Mouse (Mus musculus) macrophage (primary cell): ENCODE results near the gene Dytn. TPM values are rescaled to one million over a fixed set of nuclear protein-coding genes. Genes with fewer than 3 reads are reported as not detected.

ENCODE experiments used
- H3K27ac ChIP-seq: fragments of 350-480 bp; formaldehyde crosslinking; 2 replicates; pipeline ENCODE4 v1.9.0; 2021
- H3K36me3 ChIP-seq: fragments of 350-480 bp; formaldehyde crosslinking; 2 replicates; pipeline ENCODE4 v1.9.0; 2021; ENCODE audit errors: inconsistent target
- H3K4me3 ChIP-seq: fragments of 350-480 bp; formaldehyde crosslinking; 2 replicates; pipeline ENCODE4 v1.9.0; 2021; ENCODE audit errors: inconsistent target
- H3K79me2 ChIP-seq: fragments of 350-480 bp; formaldehyde crosslinking; 2 replicates; pipeline ENCODE4 v1.9.0; 2021; ENCODE audit errors: inconsistent target
- WGBS: methylation state at CpG from one replicate; pipeline ENCODE4 v1.1.7; 2026; ENCODE audit warnings: inconsistent platforms; ENCODE audit not compliant: missing documents; 5-methylcytosine and 5-hydroxymethylcytosine counted together
- polyA plus RNA-seq: library from polyadenylated mRNA; stranded (reverse); fragments of 250-400 nt; gene quantifications from 3 replicates; pipeline ENCODE4 v1.2.4, GENCODE M21; 2018; ENCODE audit warnings: inconsistent platforms
- total RNA-seq, 78 experiments: library from RNA; depleted of rRNA; stranded (reverse); fragments of 250-400 nt; gene quantifications; 1 replicate in 9 of 78; 2 replicates in 24 of 78; 3 replicates in 43 of 78; 4 replicates in 2 of 78; pipeline ENCODE4 v1.2.4; 2018; ENCODE audit warnings: inconsistent platforms in 56 of 78

The Dytn gene
- total RNA-seq (2018; cell fraction: chromatin; rRNA removed): not detected
- not detected for total RNA-seq (2018; cell fraction: cytosol; rRNA removed)
- not detected for total RNA-seq (2018; cell fraction: nucleus; rRNA removed)
- not detected in 3 replicates for polyA plus RNA-seq

GRCm38 (mm10) chr1:63686827-63687226, at the start of gene Dytn:
Dytn (minus strand) TSS chr1:63686927.
- Histone ChIP-seq H3K4me3 (no peak within 1 kb of the TSS), H3K79me2 (no peaks in the 10 kb centered on the region), H3K27ac (no peak within 1 kb of the TSS), H3K36me3 (no peaks in the 10 kb centered on the region)
- WGBS: 92% methylated on average over 4 of the region's 4 CpGs

GRCm38 (mm10) chr1:63730240-63730771, 43.6 kb upstream of the Dytn start, which contains the start of the genes Mdh1b and Fastkd2:
Mdh1b (minus strand) TSS chr1:63730318.
Fastkd2 (plus strand) TSS chr1:63730614.
- Histone ChIP-seq H3K4me3 (peak within 1 kb of the TSS; percentile 92), H3K79me2 (peaks cover 29% of the 10 kb centered on the region; the same call in 1 of the 2 replicates), H3K36me3 (no peaks in the 10 kb centered on the region), H3K27ac (peak within 1 kb of the TSS; percentile 38)
- WGBS: 1% methylated on average over 31 of the region's 31 CpGs

- WGBS: 76% methylated on average over 8 of the region's 8 CpGs
- H3K4me3 ChIP-seq: peak overlapping the region; percentile 92; the same call in 1 of the 2 replicates
- H3K79me2 ChIP-seq: peaks cover 29% of the 10 kb centered on the region; the same call in 1 of the 2 replicates
- no peaks in the 10 kb centered on the region for H3K36me3 ChIP-seq
- no peak overlapping the region for H3K27ac ChIP-seq
Observed at GRCm38 (mm10) chr1:63729796-63730195, 43.1 kb upstream of the Dytn start.

- no peak overlapping the region for H3K27ac ChIP-seq
- whole genome bisulfite sequencing: 84% methylated on average over 7 of the region's 7 CpGs
- no peak overlapping the region for H3K4me3 ChIP-seq
- no peaks in the 10 kb centered on the region for H3K79me2 ChIP-seq
- H3K36me3 ChIP-seq: no peaks in the 10 kb centered on the region
Observed at GRCm38 (mm10) chr1:63720161-63720560, 33.4 kb upstream of the Dytn start.

- no peak overlapping the region for H3K27ac ChIP-seq
- WGBS: 68% methylated on average over 3 of the region's 3 CpGs
- no peak overlapping the region for H3K4me3 ChIP-seq
- no peaks in the 10 kb centered on the region for H3K79me2 ChIP-seq
- no peaks in the 10 kb centered on the region for H3K36me3 ChIP-seq
Observed at GRCm38 (mm10) chr1:63708876-63709275, 22.1 kb upstream of the Dytn start.

GRCm38 (mm10) chr1:63705733-63706132, 19.0 kb upstream of the Dytn start:
- Histone ChIP-seq H3K36me3 (no peaks in the 10 kb centered on the region), H3K79me2 (no peaks in the 10 kb centered on the region), H3K27ac (no peak overlapping the region), H3K4me3 (no peak overlapping the region)
- 81% methylated on average over 5 of the region's 5 CpGs for WGBS

- H3K79me2 ChIP-seq: no peaks in the 10 kb centered on the region
- H3K4me3 ChIP-seq: no peak overlapping the region
- H3K27ac ChIP-seq: no peak overlapping the region
- H3K36me3 ChIP-seq: no peaks in the 10 kb centered on the region
- whole genome bisulfite sequencing: 89% methylated on average over 3 of the region's 3 CpGs
Observed at GRCm38 (mm10) chr1:63696861-63697260, 10.1 kb upstream of the Dytn start.

- H3K79me2 ChIP-seq: no peaks in the 10 kb centered on the region
- no peak overlapping the region for H3K4me3 ChIP-seq
- H3K36me3 ChIP-seq: no peaks in the 10 kb centered on the region
- H3K27ac ChIP-seq: no peak overlapping the region
- 94% methylated on average over 3 of the region's 3 CpGs for WGBS
Observed at GRCm38 (mm10) chr1:63675975-63676374, 10.8 kb downstream of the Dytn start.

- 13% methylated on average over 2 of the region's 3 CpGs for WGBS
- Histone ChIP-seq H3K4me3 (no peak overlapping the region), H3K79me2 (no peaks in the 10 kb centered on the region), H3K36me3 (no peaks in the 10 kb centered on the region), H3K27ac (no peak overlapping the region)
Observed at GRCm38 (mm10) chr1:63668852-63669160, 17.9 kb downstream of the Dytn start.

GRCm38 (mm10) chr1:63667949-63668851, 18.5 kb downstream of the Dytn start:
- Histone ChIP-seq H3K79me2 (no peaks in the 10 kb centered on the region), H3K4me3 (no peak overlapping the region), H3K36me3 (no peaks in the 10 kb centered on the region), H3K27ac (no peak overlapping the region)
- WGBS: 33% methylated on average over 13 of the region's 13 CpGs

- 57% methylated on average over 9 of the region's 9 CpGs for WGBS
- no peak overlapping the region for H3K27ac ChIP-seq
- no peak overlapping the region for H3K4me3 ChIP-seq
- H3K79me2 ChIP-seq: no peaks in the 10 kb centered on the region
- no peaks in the 10 kb centered on the region for H3K36me3 ChIP-seq
Observed at GRCm38 (mm10) chr1:63667201-63667948, 19.4 kb downstream of the Dytn start.

GRCm38 (mm10) chr1:63666089-63666488, 20.6 kb downstream of the Dytn start:
- Histone ChIP-seq H3K27ac (no peak overlapping the region), H3K79me2 (no peaks in the 10 kb centered on the region), H3K36me3 (no peaks in the 10 kb centered on the region), H3K4me3 (no peak overlapping the region)
- WGBS: 92% methylated on average over 2 of the region's 2 CpGs

- Histone ChIP-seq H3K4me3 (no peak overlapping the region), H3K79me2 (no peaks in the 10 kb centered on the region), H3K36me3 (no peaks in the 10 kb centered on the region), H3K27ac (no peak overlapping the region)
- 3% methylated on average over 7 of the region's 7 CpGs for WGBS
Observed at GRCm38 (mm10) chr1:63659591-63659990, 27.1 kb downstream of the Dytn start.

GRCm38 (mm10) chr1:63658016-63658415, 28.7 kb downstream of the Dytn start:
- Histone ChIP-seq H3K79me2 (no peaks in the 10 kb centered on the region), H3K27ac (no peak overlapping the region), H3K36me3 (no peaks in the 10 kb centered on the region), H3K4me3 (no peak overlapping the region)
- 9% methylated on average over 6 of the region's 6 CpGs for WGBS
